Mouse (Mus musculus) ES-Bruce4 (cell line): ENCODE data around the gene Olfr1243.

ENCODE experiments used
- CTCF ChIP-seq: IDR thresholded peaks from one replicate; pipeline ENCODE4 v1.8.1; 2011; ENCODE audit warnings: low read depth, low read length
- EP300 ChIP-seq: IDR thresholded peaks from 2 replicates; pipeline ENCODE4 v1.6.1; 2011; ENCODE audit warnings: low read depth, low read length; ENCODE audit not compliant: insufficient read depth
- POLR2A ChIP-seq: IDR thresholded peaks from one replicate; pipeline ENCODE4 v1.8.1; 2011; ENCODE audit warnings: low read length; ENCODE audit not compliant: insufficient read depth

DNA sequence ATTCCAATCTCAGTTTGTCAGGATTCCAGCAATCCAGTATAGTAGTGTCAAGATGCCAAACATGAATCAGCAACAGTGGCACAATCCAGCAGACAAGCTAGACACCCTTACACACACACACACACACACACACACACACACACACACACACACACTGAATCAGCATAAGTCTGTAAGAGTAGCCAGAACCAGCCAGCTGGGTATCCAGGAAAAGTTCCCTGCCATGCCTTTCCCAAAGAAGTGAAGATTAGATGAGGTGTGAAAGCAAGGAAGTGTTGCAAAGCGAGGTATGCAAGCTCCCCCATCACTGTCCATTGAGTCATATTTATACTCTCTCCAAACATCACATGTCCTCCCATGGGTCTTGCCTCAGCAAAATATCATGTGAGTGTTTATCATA, 8.6 kb upstream of the Olfr1243 start:
- TF ChIP-seq POLR2A (no peak), EP300 (no peak), CTCF (no peak)
